Mouse (Mus musculus): ENCODE results near the gene Plgrkt.

Plgrkt gene

GRCm38 (mm10) chr19:29354895-29355877, 12.0 kb downstream of the Plgrkt start:
- ATAC-seq (ENCODE audit: low TSS enrichment): peak; percentile 85

- no peak for ATAC-seq (ENCODE audit: low TSS enrichment)
Measured at GRCm38 (mm10) chr19:29350991-29351390, 16.2 kb downstream of the Plgrkt start.

- no peak for ATAC-seq (ENCODE audit: low TSS enrichment)
Measured at GRCm38 (mm10) chr19:29345636-29346035, 21.6 kb downstream of the Plgrkt start.

GRCm38 (mm10) chr19:29344868-29345267, 22.3 kb downstream of the Plgrkt start:
- no peak for ATAC-seq (ENCODE audit: low TSS enrichment)

GRCm38 (mm10) chr19:29342281-29342680, 24.9 kb downstream of the Plgrkt start:
- ATAC-seq (ENCODE audit: low TSS enrichment): no peak

- ATAC-seq (ENCODE audit: low TSS enrichment): no peak
Measured at GRCm38 (mm10) chr19:29341029-29341428, 26.2 kb downstream of the Plgrkt start.

- no peak for ATAC-seq (ENCODE audit: low TSS enrichment)
Measured at GRCm38 (mm10) chr19:29336624-29337023, 30.6 kb downstream of the Plgrkt start.

- peak; percentile 74 for ATAC-seq (ENCODE audit: low TSS enrichment)
Measured at GRCm38 (mm10) chr19:29334068-29334745, 33.0 kb downstream of the Plgrkt start, which contains the start of gene Rln1. TSS of gene Rln1 (minus strand) at chr19:29334670.

- no peak for ATAC-seq (ENCODE audit: low TSS enrichment)
Measured at GRCm38 (mm10) chr19:29326822-29327552, 40.2 kb downstream of the Plgrkt start.

- ATAC-seq (ENCODE audit: low TSS enrichment): no peak
Measured at GRCm38 (mm10) chr19:29326396-29326795, 40.8 kb downstream of the Plgrkt start.

- ATAC-seq (ENCODE audit: low TSS enrichment): no peak
Measured at GRCm38 (mm10) chr19:29325852-29326180, 41.4 kb downstream of the Plgrkt start.

- peak; percentile 83 for ATAC-seq (ENCODE audit: low TSS enrichment)
Measured at GRCm38 (mm10) chr19:29325053-29325851, 41.9 kb downstream of the Plgrkt start, which contains the start of gene Insl6. TSS of gene Insl6 (minus strand) at chr19:29325356.

GRCm38 (mm10) chr19:29323416-29324049, 43.7 kb downstream of the Plgrkt start:
- no peak for ATAC-seq (ENCODE audit: low TSS enrichment)

- ATAC-seq (ENCODE audit: low TSS enrichment): no peak
Measured at GRCm38 (mm10) chr19:29312661-29313060, 54.5 kb downstream of the Plgrkt start.

- peak; percentile 95 for ATAC-seq (ENCODE audit: low TSS enrichment)
Measured at GRCm38 (mm10) chr19:29311791-29312190, 55.4 kb downstream of the Plgrkt start.

GRCm38 (mm10) chr19:29308832-29309231, 58.4 kb downstream of the Plgrkt start:
- ATAC-seq (ENCODE audit: low TSS enrichment): no peak

GRCm38 (mm10) chr19:29302119-29302518, 65.1 kb downstream of the Plgrkt start:
- ATAC-seq (ENCODE audit: low TSS enrichment): no peak

GRCm38 (mm10) chr19:29300919-29301318, 66.3 kb downstream of the Plgrkt start:
- ATAC-seq (ENCODE audit: low TSS enrichment): no peak
